Mouse (Mus musculus) megakaryocyte progenitor cell, adult 5-6 weeks (primary cell): ENCODE measurements around the gene Catsper4. TPM values are rescaled to one million over a fixed set of nuclear protein-coding genes. Genes with fewer than 3 reads are reported as not detected.
A peak's percentile ranks its signal among the peaks of the same experiment; 100 is the strongest.

Source experiments
- ATAC-seq: replicated peaks from 2 replicates; pipeline ENCODE4 v1.8.0; 2016; ENCODE audit warnings: mild to moderate bottlenecking, moderate TSS enrichment, inconsistent platforms; ENCODE audit not compliant: poor library complexity
- total RNA-seq, 2 experiments: library from RNA; stranded (forward) in 1 of 2; stranded (reverse) in 1 of 2; fragments of 157-497, 149-512 nt in 1 of 2; fragments of 200-1000 nt in 1 of 2; gene quantifications; 2 replicates each; pipeline versions ENCODE4 v1.2.3 to v1.2.4; 2015 to 2017

Gene Catsper4
- total RNA-seq, 2 experiments from 2014 or later = not detected

DNA sequence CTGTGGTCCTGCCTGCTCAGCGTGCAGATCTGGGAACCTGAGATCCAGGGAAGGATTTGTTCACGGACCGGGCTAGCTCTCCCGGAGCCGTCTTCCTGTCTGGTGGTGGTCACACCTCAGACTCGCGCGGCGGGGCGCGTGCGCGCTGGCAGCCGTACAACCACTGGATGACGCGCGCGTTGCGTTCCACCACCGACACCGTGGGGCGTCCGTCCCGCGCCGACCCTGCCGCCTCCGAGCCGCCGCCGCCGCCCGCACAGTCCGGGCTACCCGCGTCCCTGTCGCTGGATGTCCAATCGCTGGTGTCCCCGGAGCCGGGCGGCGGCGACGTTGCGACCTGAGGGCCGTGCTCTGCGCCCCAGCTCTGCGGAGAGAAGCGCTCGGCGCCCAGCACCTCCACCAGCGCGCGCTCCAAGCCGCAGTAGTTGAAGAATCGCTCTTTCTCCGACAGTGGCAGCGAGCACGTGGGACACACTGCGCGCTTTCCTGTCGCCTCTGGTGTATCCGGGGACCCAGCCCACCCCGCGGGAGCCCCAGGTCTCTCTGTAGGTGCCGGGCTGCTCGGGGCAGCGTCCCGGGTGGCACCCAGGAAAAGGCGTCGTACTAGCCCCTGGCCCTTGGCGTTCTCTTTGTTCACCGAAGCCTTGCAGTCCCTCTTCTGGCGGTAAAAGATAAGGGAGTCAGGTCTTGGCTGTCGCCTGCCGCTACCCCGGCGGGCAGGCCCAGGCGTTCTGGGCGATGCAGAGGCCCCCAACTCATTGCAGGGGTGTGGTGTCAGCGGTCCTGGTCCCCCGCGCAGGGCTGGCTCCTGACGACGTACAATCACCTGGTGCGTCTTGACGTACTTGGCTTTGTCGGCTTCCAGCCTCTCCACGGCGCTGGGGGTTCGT lies 24.3 kb upstream of the Catsper4 start:
- peak; percentile 51 for ATAC-seq

GRCm38 (mm10) chr4:134250930-134251240 lies 23.7 kb upstream of the Catsper4 start:
- no peak for ATAC-seq

GRCm38 (mm10) chr4:134250116-134250929 lies 23.1 kb upstream of the Catsper4 start:
- no peak for ATAC-seq

- ATAC-seq = peak; percentile 57
Observed at GRCm38 (mm10) chr4:134249651-134250050, 22.5 kb upstream of the Catsper4 start.

DNA sequence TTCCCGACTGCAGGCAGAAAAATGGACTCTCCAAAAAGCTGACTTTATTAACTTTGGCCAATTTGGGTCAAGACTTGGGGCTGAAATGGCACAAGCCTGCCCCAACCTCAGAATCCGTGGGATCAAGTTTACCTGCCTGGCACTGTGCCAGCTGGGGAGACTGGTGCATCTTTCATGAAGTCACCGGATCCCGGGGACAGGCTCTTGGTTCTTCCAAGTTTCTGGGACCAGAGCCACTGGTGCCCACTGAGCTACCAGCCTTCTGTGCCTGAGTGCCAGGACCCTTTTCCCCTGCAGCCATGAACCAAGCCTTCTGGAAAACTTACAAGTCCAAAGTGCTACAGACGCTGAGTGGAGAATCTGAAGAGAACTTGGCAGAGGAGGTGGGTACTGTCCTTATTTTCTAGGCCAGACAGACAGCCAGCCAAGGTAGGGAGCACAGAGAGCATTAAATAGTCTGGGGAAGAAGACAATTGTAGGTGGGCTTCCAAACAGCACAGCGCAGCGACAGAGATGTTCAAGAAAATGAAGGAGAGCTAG lies 19.6 kb upstream of the Catsper4 start, which contains the start of gene Gm30191:
TSS of gene Gm30191 (plus strand) at position 217 of the 540 bp plus-strand sequence.
- ATAC-seq = no peak

- ATAC-seq = no peak
Observed at GRCm38 (mm10) chr4:134246256-134246655, 19.1 kb upstream of the Catsper4 start.

GRCm38 (mm10) chr4:134245148-134245843 lies 18.1 kb upstream of the Catsper4 start, which contains the start of gene Zfp593:
Zfp593 (minus strand) TSS chr4:134245592.
- peak; percentile 93 for ATAC-seq

- no peak for ATAC-seq
Observed at GRCm38 (mm10) chr4:134243516-134244250, 16.5 kb upstream of the Catsper4 start, which contains the start of gene E130218I03Rik. E130218I03Rik (plus strand) TSS chr4:134243662.

DNA sequence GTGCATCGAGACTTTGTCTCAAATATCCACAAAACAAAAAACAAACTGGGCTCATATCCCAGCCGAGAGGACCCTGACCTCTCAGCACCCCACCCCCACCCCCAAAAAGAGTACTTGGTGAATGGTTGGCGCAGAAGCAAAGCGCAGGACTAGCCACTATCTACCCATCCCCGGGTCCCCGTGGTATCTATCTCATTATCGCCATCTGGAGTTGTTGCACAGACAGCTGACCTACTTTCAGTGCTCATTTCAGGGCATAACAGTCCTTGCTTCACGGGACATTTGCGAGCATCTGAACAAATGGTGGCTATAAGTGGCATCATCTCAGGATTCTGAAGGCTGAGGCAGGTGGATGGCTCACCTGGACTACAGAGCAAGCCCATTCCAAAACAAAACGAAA lies 11.5 kb upstream of the Catsper4 start:
- ATAC-seq = no peak

- ATAC-seq = no peak
Observed at GRCm38 (mm10) chr4:134238279-134238651, 11.1 kb upstream of the Catsper4 start, which contains the start of gene Cnksr1. Cnksr1 (minus strand) TSS chr4:134238399.

GRCm38 (mm10) chr4:134237582-134238278 lies 10.5 kb upstream of the Catsper4 start:
- ATAC-seq = no peak

GRCm38 (mm10) chr4:134234876-134235275 lies 7.7 kb upstream of the Catsper4 start:
- ATAC-seq = no peak

DNA sequence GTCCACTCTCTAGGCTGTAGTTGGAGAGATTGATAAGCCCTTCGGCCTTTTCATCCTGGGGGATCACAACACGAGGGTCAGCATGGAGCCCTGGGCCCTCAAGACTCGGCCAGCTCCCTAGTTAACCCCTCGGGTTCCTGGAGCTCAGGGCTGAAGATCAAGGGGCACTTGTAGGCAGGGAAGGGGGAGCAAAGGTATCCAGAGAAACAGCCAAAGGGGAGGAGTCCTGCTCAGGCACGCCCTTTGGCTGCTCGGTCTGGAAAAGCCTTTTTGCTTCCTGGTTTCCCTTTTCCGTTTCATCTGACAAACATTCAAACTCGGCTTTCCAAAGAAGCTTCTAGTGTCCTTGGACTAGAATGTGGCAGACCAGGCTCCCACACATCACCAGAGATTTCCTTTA lies 3.2 kb upstream of the Catsper4 start:
- no peak for ATAC-seq

GRCm38 (mm10) chr4:134222793-134223600 lies 4.2 kb downstream of the Catsper4 start:
- no peak for ATAC-seq

DNA sequence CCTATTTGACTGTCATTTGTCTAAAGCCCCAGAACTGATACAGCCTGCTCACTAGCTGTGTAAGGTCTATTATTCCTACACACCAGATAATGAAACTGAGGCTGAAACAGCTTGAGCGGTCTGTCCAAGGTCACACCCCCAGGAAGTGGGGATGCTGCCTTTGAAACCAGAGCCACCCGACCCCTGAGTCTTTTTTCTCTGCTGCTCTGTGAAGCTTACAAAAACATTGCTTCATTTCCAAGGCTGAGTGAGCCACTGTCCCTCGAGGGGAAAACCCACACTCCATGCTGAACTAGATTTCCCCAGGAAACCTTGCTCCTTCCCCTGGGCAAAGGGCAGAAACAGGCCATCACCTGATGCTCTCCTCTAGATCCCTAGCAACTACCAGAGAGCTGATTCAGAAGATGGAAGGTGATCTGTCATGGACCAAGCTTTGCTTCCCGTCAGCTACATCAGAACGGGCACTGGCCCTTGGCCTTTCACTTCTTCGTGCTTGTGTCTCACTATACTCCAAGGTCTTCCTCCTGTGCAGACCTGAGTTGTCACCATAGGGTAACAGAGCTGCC lies 20.6 kb downstream of the Catsper4 start:
- ATAC-seq = no peak

DNA sequence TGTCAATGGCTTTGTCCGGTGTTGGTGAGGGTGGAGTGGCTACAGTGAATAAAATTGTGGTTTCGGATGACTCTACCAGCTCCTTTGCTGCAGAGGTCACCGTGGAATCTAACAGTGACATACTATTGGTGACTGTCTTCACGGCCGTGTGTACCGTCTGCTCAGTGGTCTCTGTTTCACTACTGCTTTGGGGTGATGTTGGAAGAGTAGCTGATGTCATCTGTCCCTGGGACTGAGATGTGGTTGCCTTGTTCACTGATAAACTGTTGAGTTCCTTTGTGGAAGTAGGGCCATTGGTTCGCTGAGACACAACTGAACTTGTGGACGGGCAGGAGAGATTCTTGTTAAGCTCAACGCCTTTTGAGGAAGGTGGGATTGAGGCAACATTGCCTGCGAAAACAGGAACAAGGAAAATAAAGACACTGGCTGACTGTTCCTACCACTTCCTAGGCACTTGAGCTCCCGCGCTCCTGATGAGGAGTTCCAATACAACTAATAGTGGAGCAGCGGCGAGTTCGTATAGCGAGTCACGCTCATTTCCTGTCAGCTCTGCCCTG lies 23.8 kb downstream of the Catsper4 start:
- ATAC-seq = peak; percentile 69

DNA sequence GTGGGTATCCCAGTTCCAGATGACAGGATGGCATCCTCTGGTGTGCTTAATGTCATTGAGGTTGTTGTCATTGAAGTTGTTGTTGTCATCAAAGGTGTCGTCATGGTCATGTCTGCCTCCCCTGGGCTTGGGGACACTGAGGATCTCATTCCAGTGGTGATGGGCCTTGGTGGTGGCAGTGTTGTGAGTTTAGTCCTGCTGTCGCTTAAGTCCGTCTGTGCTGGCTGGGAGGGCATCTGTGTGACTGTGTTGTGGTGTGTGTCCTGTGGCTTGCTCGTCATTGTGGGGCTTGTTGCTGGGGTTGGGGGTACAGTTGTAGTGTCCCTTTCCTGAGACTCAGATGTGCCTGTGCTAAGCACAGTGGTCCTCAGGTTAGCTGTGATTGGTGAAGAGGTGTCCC lies 24.3 kb downstream of the Catsper4 start, which contains the start of gene Gm7534:
TSS of gene Gm7534 (minus strand) at position 101 of the 400 bp plus-strand sequence.
- ATAC-seq = no peak

DNA sequence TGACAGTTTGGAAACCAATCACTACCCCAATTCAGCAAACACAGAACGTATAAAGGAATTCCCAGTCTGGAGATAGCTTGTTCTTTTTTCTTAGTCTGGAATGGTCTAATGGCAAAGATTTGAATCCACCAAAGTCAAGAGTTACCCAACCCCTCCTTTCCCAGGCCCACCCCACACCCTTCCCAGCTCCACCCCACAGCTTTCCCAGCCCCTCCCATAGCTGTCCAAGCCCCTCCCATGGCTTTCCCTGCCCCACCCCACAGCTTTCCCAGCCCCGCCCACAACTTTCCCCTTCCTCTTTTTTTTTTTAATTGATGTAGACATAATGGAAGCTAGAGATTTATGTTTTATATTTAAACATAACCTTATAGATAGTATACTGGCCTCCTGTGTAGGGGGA lies 27.8 kb downstream of the Catsper4 start:
- no peak for ATAC-seq
